ENCODE assay signal across 19 mouse cellular contexts in genomic region chr5:123162942-123163341, GRCm38 (mm10). TPM values are rescaled to one million over a fixed set of nuclear protein-coding genes. Genes with fewer than 3 reads are reported as not detected.
A peak's percentile ranks its signal among the peaks of the same experiment; 100 is the strongest.
DNase-seq lines count a peak whose midpoint lies in the region; ATAC-seq and TF ChIP-seq lines count a peak whose summit lies in the region.
"Had no signal": no experiment of that assay in that cellular context is flagged by ENCODE, and none has a peak within 500 bp of the region (broad histone marks: within the 10 kb centered on the region; RNA-seq: fewer than 3 reads in every experiment).

No protein-coding gene starts in this region.

- no peak overlapping the region for H3K4me2 ChIP-seq in liver, embryonic 14.5 days (ENCODE audit: low read depth)
- H3K4me2 ChIP-seq in liver, embryonic 12.5 days, result no peak overlapping the region
- H3K4me2 ChIP-seq in forebrain, embryonic 16.5 days (ENCODE audit: low read length), result no peak overlapping the region
- H3K4me2 ChIP-seq: forebrain, embryonic 13.5 days; heart, embryonic 13.5 days; neural tube, embryonic 15.5 days had no signal

- intact Hi-C loops in heart, postnatal 25 days (cut with DNase I), result no loop called here

- TF ChIP-seq EP300 in liver, embryonic 14.5 days (IDR thresholded peaks at IDR 0.05; ENCODE audit: low read depth), result no peak

- peak; percentile 39 for TF ChIP-seq CTCF in liver, embryonic 14.5 days (IDR thresholded peaks at IDR 0.05; ENCODE audit: low read depth)

- H3K4me3 ChIP-seq in liver, embryonic 14.5 days (ENCODE audit: insufficient read depth in 1 of 2, low read depth in 2 of 2, low read length in 2 of 2), result no peak overlapping the region
- H3K4me3 ChIP-seq in liver, embryonic 12.5 days, result no peak overlapping the region
- H3K4me3 ChIP-seq in forebrain, embryonic 16.5 days (replicated peaks; ENCODE audit: low read length), result no peak overlapping the region
- H3K4me3 ChIP-seq: forebrain, embryonic 13.5 days; heart, embryonic 13.5 days; hindbrain, embryonic 10.5 days; neural tube, embryonic 15.5 days had no signal

- no peaks in the 10 kb centered on the region for H3K4me1 ChIP-seq in liver, embryonic 14.5 days (replicated peaks; ENCODE audit: control insufficient read depth in 2 of 2, insufficient read depth in 2 of 2, low read length in 1 of 2)
- H3K4me1 ChIP-seq in liver, embryonic 12.5 days, result peaks cover 8% of the 10 kb centered on the region
- H3K4me1 ChIP-seq in forebrain, embryonic 16.5 days (replicated peaks; ENCODE audit: control insufficient read depth, insufficient read depth, low read length), result no peaks in the 10 kb centered on the region
- H3K4me1 ChIP-seq: forebrain, embryonic 13.5 days; heart, embryonic 13.5 days; hindbrain, embryonic 10.5 days; neural tube, embryonic 15.5 days had no signal

- peaks cover 83% of the 10 kb centered on the region for H3K36me3 ChIP-seq in liver, embryonic 14.5 days (replicated peaks; ENCODE audit: control insufficient read depth, insufficient read depth, low read depth)
- H3K36me3 ChIP-seq in liver, embryonic 12.5 days, result peaks cover 90% of the 10 kb centered on the region
- H3K36me3 ChIP-seq in forebrain, embryonic 16.5 days (ENCODE audit: control insufficient read depth, insufficient read depth), result peaks cover 56% of the 10 kb centered on the region

- H3K27ac ChIP-seq in liver, embryonic 14.5 days, result no peak overlapping the region
- H3K27ac ChIP-seq in liver, embryonic 12.5 days, result no peak overlapping the region
- no peak overlapping the region for H3K27ac ChIP-seq in forebrain, embryonic 16.5 days (ENCODE audit: low read length)
- H3K27ac ChIP-seq: forebrain, embryonic 13.5 days; heart, embryonic 13.5 days; hindbrain, embryonic 10.5 days; neural tube, embryonic 15.5 days had no signal

- no peaks in the 10 kb centered on the region for H3K27me3 ChIP-seq in liver, embryonic 14.5 days (ENCODE audit: control insufficient read depth, insufficient read depth, low read length)
- H3K27me3 ChIP-seq in liver, embryonic 12.5 days (replicated peaks), result no peaks in the 10 kb centered on the region
- H3K27me3 ChIP-seq in forebrain, embryonic 16.5 days (replicated peaks; ENCODE audit: control insufficient read depth, insufficient read depth, low read length), result no peaks in the 10 kb centered on the region
- H3K27me3 ChIP-seq: CH12.LX; forebrain, embryonic 13.5 days; heart, embryonic 13.5 days; neural tube, embryonic 15.5 days; Patski had no signal

- no peaks in the 10 kb centered on the region for H3K9me3 ChIP-seq in liver, embryonic 14.5 days (ENCODE audit: control insufficient read depth, low read length)
- no peaks in the 10 kb centered on the region for H3K9me3 ChIP-seq in liver, embryonic 12.5 days (replicated peaks)
- no peaks in the 10 kb centered on the region for H3K9me3 ChIP-seq in forebrain, embryonic 16.5 days (ENCODE audit: control insufficient read depth, low read length)
- H3K9me3 ChIP-seq: forebrain, embryonic 13.5 days; heart, embryonic 13.5 days; hindbrain, embryonic 10.5 days; neural tube, embryonic 15.5 days had no signal

- WGBS in liver, embryonic 14.5 days (ENCODE audit: insufficient replicate concordance), result 81% methylated on average over 9 of the region's 9 CpGs
- 85% methylated on average over 9 of the region's 9 CpGs for WGBS in liver, embryonic 12.5 days (ENCODE audit: insufficient replicate concordance)
- 85% methylated on average over 9 of the region's 9 CpGs for WGBS in forebrain, embryonic 16.5 days

- 0 out of 2 replicates have a peak, but pooled peaks have one; percentile 13 for ATAC-seq in liver, embryonic 14.5 days (ENCODE audit: insufficient read depth)
- ATAC-seq in liver, embryonic 12.5 days, result no peak
- no peak for ATAC-seq in forebrain, embryonic 16.5 days
- ATAC-seq: forebrain, embryonic 13.5 days; Patski had no signal

- H3K9ac ChIP-seq in liver, embryonic 14.5 days (replicated peaks), result no peak overlapping the region
- H3K9ac ChIP-seq in liver, embryonic 12.5 days, result no peak overlapping the region
- no peak overlapping the region for H3K9ac ChIP-seq in forebrain, embryonic 16.5 days (replicated peaks; ENCODE audit: low read depth, low read length)
- H3K9ac ChIP-seq: forebrain, embryonic 13.5 days; heart, embryonic 13.5 days; neural tube, embryonic 15.5 days had no signal

- DNase-seq in heart, postnatal 4 days, result peak; percentile 12
- DNase-seq in heart, postnatal 25 days (ENCODE audit: low spot score), result no peak
- no peak for DNase-seq in liver, embryonic 14.5 days (ENCODE audit: low read depth in 3 of 3, low spot score in 3 of 3)
- peak; percentile 84 for DNase-seq in ZHBTc4 (ENCODE audit: low read depth, low spot score)
- DNase-seq in naive thymus-derived CD4-positive, alpha-beta T cell, adult 2 months (ENCODE audit: low read depth), result peak; percentile 17
- no peak for DNase-seq in c-Kit-positive CD71-positive TER-119-positive erythroid progenitor cells, embryonic 14.5 days (ENCODE audit: low spot score)
- DNase-seq: embryo, embryonic 11 days; lung, postnatal 14 days; thymus, adult 18-20 months had no signal

RNA-seq across cellular contexts. Expression of gene Psmd9, which starts 6.3 kb away (rescaled TPM):
- total RNA-seq in heart, postnatal 4 days (2021), result 10 to 100 TPM; 22.8 to 24.8 TPM
- 10 to 100 TPM; 15.6 to 16.7 TPM for total RNA-seq in heart, postnatal 25 days (2021)
- 17.4 and 26.6 TPM in 2 replicates for polyA plus RNA-seq in liver, embryonic 14.5 days (2012; rRNA removed)
- 51.4 and 55.1 TPM in 2 replicates for polyA plus RNA-seq in liver, embryonic 14.5 days (2014; fragmentation: Nextera tagmentation; extraction: Ambion mirVana)
- polyA plus RNA-seq in liver, embryonic 12.5 days (2016; fragmentation: Nextera tagmentation; extraction: Ambion mirVana), result 77.4 and 77.8 TPM in 2 replicates
- polyA plus RNA-seq in forebrain, embryonic 16.5 days (2015; fragmentation: Nextera tagmentation; extraction: Ambion mirVana), result 83.1 and 86.0 TPM in 2 replicates

RNA-seq across cellular contexts. Expression of gene Hpd, which starts 19.6 kb away (rescaled TPM):
- not detected for total RNA-seq in heart, postnatal 4 days (2021)
- total RNA-seq in heart, postnatal 25 days (2021), result not detected
- 28.7 and 29.2 TPM in 2 replicates for polyA plus RNA-seq in liver, embryonic 14.5 days (2012; rRNA removed)
- polyA plus RNA-seq in liver, embryonic 14.5 days (2014; fragmentation: Nextera tagmentation; extraction: Ambion mirVana), result 26.7 and 37.0 TPM in 2 replicates
- 5.9 and 6.1 TPM in 2 replicates for polyA plus RNA-seq in liver, embryonic 12.5 days (2016; fragmentation: Nextera tagmentation; extraction: Ambion mirVana)
- not detected in 2 replicates for polyA plus RNA-seq in forebrain, embryonic 16.5 days (2015; fragmentation: Nextera tagmentation; extraction: Ambion mirVana)
- total RNA-seq: layer of hippocampus, postnatal 25 days; left cerebral cortex, postnatal 14 days had no signal
- polyA plus RNA-seq: forebrain, embryonic 13.5 days; hindbrain, embryonic 10.5 days; neural tube, embryonic 15.5 days; Patski had no signal

RNA-seq across cellular contexts. Expression of gene Setd1b, which starts 20.9 kb away (rescaled TPM):
- 10 to 100 TPM; 22.2 to 23.0 TPM for total RNA-seq in heart, postnatal 4 days (2021)
- 10 to 100 TPM; 14.4 to 18.4 TPM for total RNA-seq in heart, postnatal 25 days (2021)
- 2.3 and 2.7 TPM in 2 replicates for polyA plus RNA-seq in liver, embryonic 14.5 days (2012; rRNA removed)
- polyA plus RNA-seq in liver, embryonic 14.5 days (2014; fragmentation: Nextera tagmentation; extraction: Ambion mirVana), result 3.3 and 4.3 TPM in 2 replicates
- polyA plus RNA-seq in liver, embryonic 12.5 days (2016; fragmentation: Nextera tagmentation; extraction: Ambion mirVana), result 6.0 and 6.1 TPM in 2 replicates
- polyA plus RNA-seq in forebrain, embryonic 16.5 days (2015; fragmentation: Nextera tagmentation; extraction: Ambion mirVana), result 12.5 TPM in 2 replicates

RNA-seq across cellular contexts. Expression of gene Rhof, which starts 30.4 kb away (rescaled TPM):
- total RNA-seq in heart, postnatal 4 days (2021), result under 1 TPM; 0.36 to 0.71 TPM
- under 1 TPM; 0.36 to 0.45 TPM for total RNA-seq in heart, postnatal 25 days (2021)
- 1.8 and 2.1 TPM in 2 replicates for polyA plus RNA-seq in liver, embryonic 14.5 days (2012; rRNA removed)
- polyA plus RNA-seq in liver, embryonic 14.5 days (2014; fragmentation: Nextera tagmentation; extraction: Ambion mirVana), result 2.5 and 2.6 TPM in 2 replicates
- polyA plus RNA-seq in liver, embryonic 12.5 days (2016; fragmentation: Nextera tagmentation; extraction: Ambion mirVana), result 3.9 and 4.8 TPM in 2 replicates
- 15.8 and 18.7 TPM in 2 replicates for polyA plus RNA-seq in forebrain, embryonic 16.5 days (2015; fragmentation: Nextera tagmentation; extraction: Ambion mirVana)

Comparison
In these comparisons a context has a peak if more than half of its experiments do, and no peak if none do; other contexts are left out.
1. DNase-seq: peak in heart, postnatal 4 days (single experiment), ZHBTc4 (single experiment) and naive thymus-derived CD4-positive, alpha-beta T cell, adult 2 months (single experiment); none in heart, postnatal 25 days (single experiment), liver, embryonic 14.5 days (0 of 3) and c-Kit-positive CD71-positive TER-119-positive erythroid progenitor cells, embryonic 14.5 days (single experiment).